Mouse (Mus musculus): ENCODE measurements around the gene Serp1. TPM values are rescaled to one million over a fixed set of nuclear protein-coding genes. Genes with fewer than 3 reads are reported as not detected.

The Serp1 gene
- polyA plus RNA-seq, 1 experiment from 2014 or later = 166 TPM

Other genes with a start within 250 kb of the Serp1 start
- 11.1 and 12.7 TPM in 2 replicates for gene Tsc22d2, start 111.2 kb downstream of the Serp1 start, polyA plus RNA-seq (2015; fragmentation: Nextera tagmentation; extraction: Ambion mirVana)
- 46.1 and 47.9 TPM in 2 replicates for gene Eif2a, start 71 bp downstream of the Serp1 start, polyA plus RNA-seq (2015; fragmentation: Nextera tagmentation; extraction: Ambion mirVana)
- gene Selenot, start 50.7 kb upstream of the Serp1 start, polyA plus RNA-seq (2015; fragmentation: Nextera tagmentation; extraction: Ambion mirVana) = 15.4 and 16.0 TPM in 2 replicates
- 0.08 TPM in 1 of 2 replicates, not detected in the other for gene Erich6, start 111.3 kb upstream of the Serp1 start, polyA plus RNA-seq (2015; fragmentation: Nextera tagmentation; extraction: Ambion mirVana)
- 6.3 and 7.3 TPM in 2 replicates for gene Siah2, start 166.5 kb upstream of the Serp1 start, polyA plus RNA-seq (2015; fragmentation: Nextera tagmentation; extraction: Ambion mirVana)

All from embryonic facial prominence, embryonic 15.5 days (tissue).